Mouse (Mus musculus) limb, embryonic 10.5 days (tissue): Measurements from ENCODE around the gene Nkx2-4. TPM values are rescaled to one million over a fixed set of nuclear protein-coding genes. Genes with fewer than 3 reads are reported as not detected.

Experiments used
- DNase-seq: peaks from one replicate; pipeline ENCODE4 v3.0.0-alpha.2; 2017; ENCODE audit warnings: low spot score
- H3K27ac ChIP-seq: fragments of 300-500 bp; sonication (generic); 2 replicates; pipeline ENCODE4 v1.5.1; 2016; ENCODE audit warnings: mild to moderate bottlenecking
- H3K27me3 ChIP-seq: fragments of 300-500 bp; sonication (generic); 2 replicates; pipeline ENCODE4 v1.6.1; 2016; ENCODE audit warnings: low read depth, mild to moderate bottlenecking; ENCODE audit not compliant: poor library complexity, severe bottlenecking
- H3K36me3 ChIP-seq: fragments of 300-500 bp; sonication (generic); 2 replicates; pipeline ENCODE4 v1.6.1; 2016; ENCODE audit warnings: mild to moderate bottlenecking, moderate library complexity
- H3K4me1 ChIP-seq: fragments of 300-500 bp; sonication (generic); 2 replicates; pipeline ENCODE4 v1.6.1; 2016
- H3K4me3 ChIP-seq: fragments of 300-500 bp; sonication (generic); 2 replicates; pipeline ENCODE4 v1.5.1; 2016; ENCODE audit warnings: mild to moderate bottlenecking, moderate library complexity
- H3K9me3 ChIP-seq: fragments of 300-500 bp; sonication (generic); replicated peaks from 2 replicates; pipeline ENCODE4 v1.6.1; 2016; ENCODE audit warnings: mild to moderate bottlenecking
- WGBS: fragments of 180-500 bp; shearing (Covaris S2); methylation state at CpG from one replicate; pipeline ENCODE4 v1.1.7; 2016; 5-methylcytosine and 5-hydroxymethylcytosine counted together
- polyA plus RNA-seq: library from polyadenylated mRNA; unstranded; fragments of >200 nt; fragmentation: Nextera tagmentation; extraction: Ambion mirVana; gene quantifications from 2 replicates; pipeline ENCODE4 v1.2.1, GENCODE M21; 2016

Gene Nkx2-4
- polyA plus RNA-seq, 1 experiment from 2014 or later = not detected

- Histone ChIP-seq H3K27ac (no peak overlapping the region), H3K4me1 (no peaks in the 10 kb centered on the region), H3K27me3 (no peaks in the 10 kb centered on the region), H3K36me3 (peaks cover 75% of the 10 kb centered on the region), H3K9me3 (no peaks in the 10 kb centered on the region), H3K4me3 (no peak overlapping the region)
- 94% methylated on average over 1 of the region's 1 CpGs for WGBS
- no peak for DNase-seq
Measured at GRCm38 (mm10) chr2:147067480-147068246, 17.6 kb downstream of the Nkx2-4 start.

DNA sequence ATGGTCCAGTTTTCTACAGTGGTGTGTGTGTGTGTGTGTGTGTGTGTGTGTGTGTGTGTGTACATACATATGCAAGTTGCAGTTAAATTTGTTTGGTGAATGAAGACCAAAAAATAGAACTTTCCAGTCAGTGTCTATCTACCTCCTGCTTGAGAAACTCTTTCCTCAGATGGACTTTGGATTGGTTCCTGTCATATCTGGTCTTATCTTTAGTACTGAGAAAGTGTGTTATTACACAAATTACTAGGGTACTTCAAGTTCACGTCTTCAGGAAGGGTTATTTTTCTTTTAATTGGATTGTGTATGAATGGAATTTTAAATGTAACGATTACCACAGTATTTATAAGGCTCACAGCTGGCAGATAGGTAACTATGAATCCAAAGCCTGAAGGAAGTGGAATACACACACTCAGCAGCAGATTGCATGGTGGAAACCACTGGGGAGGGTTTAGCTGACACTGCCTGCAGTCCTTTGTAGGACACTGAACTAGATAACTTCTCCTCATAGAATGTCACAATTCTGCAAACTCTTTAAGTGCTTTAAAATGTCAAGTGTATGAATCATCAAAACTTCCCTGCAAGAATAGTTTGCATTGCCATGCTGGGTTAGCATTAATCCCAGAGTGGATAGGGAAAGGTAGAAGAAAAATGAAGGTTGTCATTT, 31.9 kb downstream of the Nkx2-4 start:
- Histone ChIP-seq H3K27ac (no peak overlapping the region), H3K4me1 (no peaks in the 10 kb centered on the region)
- WGBS = 95% methylated on average over 2 of the region's 2 CpGs

GRCm38 (mm10) chr2:147047051-147047450, 38.2 kb downstream of the Nkx2-4 start:
- Histone ChIP-seq H3K4me1 (no peaks in the 10 kb centered on the region), H3K27ac (no peak overlapping the region), H3K9me3 (no peaks in the 10 kb centered on the region), H3K27me3 (no peaks in the 10 kb centered on the region), H3K4me3 (no peak overlapping the region), H3K36me3 (peaks cover 86% of the 10 kb centered on the region)
- no peak for DNase-seq
- WGBS = 96% methylated on average over 3 of the region's 3 CpGs

More for the DNA sequence above, 31.9 kb downstream of the Nkx2-4 start:
- H3K4me3 ChIP-seq = no peak overlapping the region
- DNase-seq = no peak
- no peaks in the 10 kb centered on the region for H3K27me3 ChIP-seq
- peaks cover 88% of the 10 kb centered on the region for H3K36me3 ChIP-seq
- no peaks in the 10 kb centered on the region for H3K9me3 ChIP-seq

- Histone ChIP-seq H3K9me3 (no peaks in the 10 kb centered on the region), H3K4me1 (no peaks in the 10 kb centered on the region), H3K4me3 (no peak overlapping the region), H3K27ac (no peak overlapping the region), H3K27me3 (no peaks in the 10 kb centered on the region), H3K36me3 (peaks cover 86% of the 10 kb centered on the region)
- no peak for DNase-seq
- WGBS = 93% methylated on average over 2 of the region's 2 CpGs
Measured at GRCm38 (mm10) chr2:147035864-147036263, 49.4 kb downstream of the Nkx2-4 start.

Other genes with a start within 250 kb of the Nkx2-4 start
- 24.8 and 26.2 TPM in 2 replicates for gene Kiz, start 229.6 kb downstream of the Nkx2-4 start, polyA plus RNA-seq
- 83.7 and 91.2 TPM in 2 replicates for gene Xrn2, start 72.4 kb downstream of the Nkx2-4 start, polyA plus RNA-seq
- not detected in 2 replicates for gene Nkx2-2, start 108.8 kb upstream of the Nkx2-4 start, polyA plus RNA-seq